Mouse (Mus musculus) adipocyte (in vitro differentiated cells): Measurements from ENCODE around the gene Dop1b.
"Not testable (repeated sequence)": the region's sequence is repeated elsewhere in the genome, so short reads cannot be mapped to it uniquely, and the experiment has no call there.

ENCODE experiments used
- DNase-seq: peaks from one replicate; pipeline ENCODE4 v3.0.0-alpha.2; 2016; ENCODE audit warnings: low spot score

Gene Dop1b

DNA sequence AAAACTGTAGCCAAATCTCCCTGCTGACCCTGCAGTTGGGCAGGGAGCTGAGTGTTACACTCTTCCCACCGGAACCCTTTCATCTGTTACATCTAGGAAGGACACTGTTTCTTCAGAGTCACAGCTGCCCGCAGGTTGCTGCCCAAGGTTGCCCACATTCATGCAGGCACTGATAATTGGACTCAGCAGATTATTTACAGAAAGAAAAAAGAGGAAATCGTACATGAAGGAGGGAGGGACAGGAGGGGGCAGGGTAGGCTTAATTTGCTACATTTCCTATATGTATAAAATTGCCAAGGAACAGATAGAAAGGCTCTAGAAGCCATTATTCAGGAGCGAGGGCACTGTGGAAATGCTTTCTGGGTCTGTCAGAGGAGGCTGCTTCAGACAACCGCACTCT, 44.9 kb downstream of the Dop1b start:
- DNase-seq = no peak

DNA sequence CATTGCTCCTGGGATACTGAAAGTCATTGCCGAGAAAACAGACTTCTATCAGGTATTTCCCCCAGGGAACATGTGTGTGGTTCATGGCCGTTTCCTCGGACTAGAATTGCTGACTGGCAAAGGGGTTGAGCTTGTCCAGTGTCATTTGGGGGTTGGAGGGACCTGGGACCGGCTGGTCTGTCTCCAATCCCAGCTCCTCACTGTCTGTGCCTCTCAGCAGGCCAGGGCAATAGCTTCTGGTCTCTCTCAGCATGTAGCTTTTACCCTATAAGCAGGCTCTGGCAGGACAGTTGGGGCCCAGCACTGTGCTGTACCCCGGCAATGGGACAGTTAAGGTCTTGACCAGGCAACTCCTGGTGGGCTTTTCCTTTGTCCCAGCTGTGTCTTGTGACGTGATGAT, 51.7 kb downstream of the Dop1b start:
- no peak for DNase-seq

- peak; percentile 14 for DNase-seq
These were observed 52.9 kb downstream of the Dop1b start for GRCm38 (mm10) chr16:93764597-93764996.

GRCm38 (mm10) chr16:93766956-93767355, 55.3 kb downstream of the Dop1b start:
- peak; percentile 74 for DNase-seq

GRCm38 (mm10) chr16:93767548-93767947, 55.8 kb downstream of the Dop1b start:
- DNase-seq = no peak

- DNase-seq = no peak
These were observed 57.9 kb downstream of the Dop1b start for GRCm38 (mm10) chr16:93769621-93770020.

DNA sequence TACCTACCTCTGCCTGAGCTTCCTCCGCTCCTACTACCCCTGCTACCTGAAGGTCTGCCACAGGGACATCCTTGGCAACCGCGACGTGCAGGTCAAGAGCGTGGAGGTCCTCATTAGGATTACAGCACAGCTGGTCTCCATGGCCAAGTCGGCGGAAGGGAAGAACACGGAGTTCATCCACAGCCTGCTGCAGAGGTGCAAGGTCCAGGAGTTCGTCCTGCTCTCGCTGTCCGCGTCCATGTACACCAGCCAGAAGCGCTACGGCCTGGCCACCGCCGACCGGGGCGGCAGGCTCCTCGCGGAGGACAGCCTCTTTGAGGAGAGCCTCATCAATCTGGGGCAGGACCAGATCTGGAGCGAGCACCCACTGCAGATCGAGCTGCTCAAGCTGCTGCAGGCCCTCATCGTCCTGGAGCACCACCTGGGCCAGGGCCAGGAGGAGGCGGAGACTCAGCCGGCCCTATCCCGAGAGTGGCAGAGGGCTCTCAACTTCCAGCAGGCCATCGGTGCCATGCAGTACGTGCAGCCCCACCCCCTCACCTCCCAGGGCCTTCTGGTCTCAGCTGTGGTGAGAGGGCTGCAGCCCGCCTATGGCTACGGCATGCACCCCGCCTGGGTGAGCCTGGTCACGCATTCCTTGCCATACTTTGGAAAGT, 58.7 kb downstream of the Dop1b start:
- DNase-seq = no peak

DNA sequence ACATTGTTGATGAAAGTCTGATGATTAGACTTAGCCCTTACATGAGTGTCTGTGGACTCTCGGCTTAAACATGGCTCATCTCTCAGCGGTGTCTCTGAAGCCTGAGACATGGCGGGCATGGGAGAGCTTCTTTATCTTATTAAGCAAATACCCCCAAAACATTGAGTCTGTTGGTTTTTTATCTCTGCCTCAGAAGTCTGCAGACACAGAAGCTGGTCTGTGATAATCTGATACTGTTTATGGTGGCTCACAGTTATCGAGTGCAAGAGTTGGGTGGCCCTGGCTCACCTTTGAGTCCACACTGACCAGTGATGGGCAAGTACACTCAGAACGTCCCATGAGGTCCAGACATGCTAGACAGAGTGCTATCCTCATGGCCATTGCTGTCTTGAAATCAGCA, 63.0 kb downstream of the Dop1b start:
- no peak for DNase-seq

DNA sequence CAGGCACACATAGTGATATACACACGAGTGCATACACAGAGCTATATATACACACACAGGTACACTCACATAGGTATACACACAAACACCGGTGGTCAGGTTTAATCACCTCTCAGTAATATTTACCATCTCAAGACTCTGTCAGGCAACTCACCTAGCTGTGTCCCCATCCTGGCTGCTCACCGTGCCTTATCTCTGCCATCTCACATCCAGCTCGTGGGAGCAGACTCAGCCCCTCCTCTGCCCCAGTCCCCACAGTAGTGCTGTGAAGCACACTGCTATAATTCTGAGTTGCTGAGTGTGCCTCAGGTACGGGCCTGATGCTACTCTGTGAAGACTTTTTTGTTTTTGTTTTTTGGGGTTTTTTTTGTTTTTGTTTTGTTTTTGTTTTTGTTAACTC, 64.8 kb downstream of the Dop1b start:
- DNase-seq = no peak

- DNase-seq = no peak
These were observed 65.7 kb downstream of the Dop1b start for GRCm38 (mm10) chr16:93777247-93777999.

- not testable (repeated sequence) for DNase-seq
These were observed 66.7 kb downstream of the Dop1b start for GRCm38 (mm10) chr16:93778393-93778792.

DNA sequence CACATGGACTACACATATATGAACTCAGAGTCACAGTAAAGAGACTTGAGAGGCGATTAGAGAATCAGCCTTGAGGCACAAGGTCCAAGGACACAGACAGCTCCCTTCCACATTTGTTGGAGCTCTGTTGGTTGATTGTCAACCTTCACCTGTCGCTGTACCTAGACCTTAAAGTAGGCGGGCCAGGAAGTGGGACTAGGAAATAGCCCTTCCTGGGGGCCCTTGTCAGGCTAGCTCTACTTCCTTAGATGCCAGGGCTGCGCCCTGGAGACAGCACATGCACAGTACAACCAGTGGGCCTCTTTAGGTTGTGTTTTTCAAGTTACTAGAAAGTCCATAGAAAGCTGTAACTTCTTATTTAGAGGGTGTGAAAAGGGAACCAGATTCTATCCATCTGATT, 67.8 kb downstream of the Dop1b start:
- DNase-seq = no peak

DNA sequence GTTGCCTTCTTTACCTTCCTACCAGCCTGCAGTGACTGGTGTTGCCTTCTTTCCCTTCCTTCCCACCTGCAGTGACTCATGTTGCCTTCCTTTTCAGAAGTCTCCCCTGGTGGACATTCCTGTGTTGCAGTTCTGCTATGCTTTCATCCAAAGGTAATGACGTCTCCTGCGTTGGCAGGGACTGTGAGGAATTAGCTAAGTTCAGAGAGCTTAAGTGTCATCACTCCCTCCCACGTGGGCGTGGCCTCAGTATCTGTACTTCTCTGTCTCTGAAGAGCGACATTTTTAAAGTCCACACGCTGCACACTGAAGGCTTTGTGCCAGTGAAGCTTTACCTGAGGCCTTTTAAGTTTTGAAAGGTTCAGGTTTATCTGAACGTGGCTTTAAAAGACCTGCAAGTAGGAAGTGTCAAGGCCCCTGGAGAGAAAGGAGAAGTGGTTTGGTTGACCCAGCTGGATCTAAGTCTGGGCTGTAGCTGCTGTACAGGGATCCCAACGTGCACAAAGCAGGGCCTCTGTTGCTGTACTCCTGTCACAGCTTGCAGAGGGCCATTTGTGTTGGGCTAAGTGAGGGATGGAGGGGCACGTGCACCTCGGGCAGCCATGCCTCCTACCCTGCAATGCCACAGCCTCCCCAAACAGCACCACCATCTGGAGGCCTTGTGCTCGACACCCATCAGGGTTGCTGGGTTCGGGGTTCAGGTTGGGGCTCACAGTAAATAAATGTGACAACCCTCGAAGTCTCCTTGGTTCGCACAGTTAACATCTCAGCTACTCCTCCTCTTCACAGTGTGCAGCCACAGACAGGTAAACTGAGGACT, 69.2 kb downstream of the Dop1b start:
- DNase-seq = no peak

DNA sequence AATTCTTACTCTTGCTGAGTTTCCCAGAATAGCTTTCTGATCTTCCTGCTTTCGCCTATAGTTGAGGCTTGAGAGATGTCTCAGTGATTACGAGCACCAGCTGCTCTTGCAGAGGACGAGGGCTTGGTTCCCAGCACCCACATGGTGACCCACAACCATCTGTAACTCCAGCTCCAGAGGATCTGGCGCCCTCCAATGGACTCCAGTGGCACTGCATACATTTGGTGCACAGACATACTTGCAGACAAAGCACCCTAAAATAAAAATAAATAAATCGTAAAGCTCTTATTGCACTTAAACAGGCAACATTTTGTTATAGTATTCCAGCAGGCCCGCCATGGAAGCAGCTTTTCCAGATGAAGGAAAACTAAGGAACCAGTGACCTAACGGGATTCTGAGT, 72.5 kb downstream of the Dop1b start:
- DNase-seq = no peak

DNA sequence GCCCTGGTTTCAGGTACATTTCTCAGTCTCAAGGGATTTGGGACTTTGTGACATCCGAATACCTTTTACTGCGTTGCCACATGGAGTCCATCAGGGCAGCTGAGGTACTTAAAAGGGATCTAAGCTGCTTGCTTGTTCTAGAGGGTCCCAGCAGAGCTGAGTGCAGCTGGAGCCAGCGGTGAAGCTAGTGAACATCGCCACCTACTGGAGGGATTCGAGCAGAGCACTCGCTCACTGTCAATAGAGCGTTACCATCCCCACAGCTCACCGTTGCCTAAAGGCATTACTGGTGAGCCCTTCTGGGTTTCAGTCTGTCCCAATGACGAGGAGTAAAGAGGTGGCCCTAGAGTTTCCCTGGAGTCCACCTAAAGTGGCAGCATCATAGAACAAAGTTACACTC, 74.1 kb downstream of the Dop1b start:
- DNase-seq = peak; percentile 42

- DNase-seq = no peak
These were observed 76.7 kb downstream of the Dop1b start for GRCm38 (mm10) chr16:93788388-93788787.

GRCm38 (mm10) chr16:93788881-93789280, 77.2 kb downstream of the Dop1b start:
- no peak for DNase-seq

GRCm38 (mm10) chr16:93789971-93790755, 78.5 kb downstream of the Dop1b start:
- DNase-seq = no peak

DNA sequence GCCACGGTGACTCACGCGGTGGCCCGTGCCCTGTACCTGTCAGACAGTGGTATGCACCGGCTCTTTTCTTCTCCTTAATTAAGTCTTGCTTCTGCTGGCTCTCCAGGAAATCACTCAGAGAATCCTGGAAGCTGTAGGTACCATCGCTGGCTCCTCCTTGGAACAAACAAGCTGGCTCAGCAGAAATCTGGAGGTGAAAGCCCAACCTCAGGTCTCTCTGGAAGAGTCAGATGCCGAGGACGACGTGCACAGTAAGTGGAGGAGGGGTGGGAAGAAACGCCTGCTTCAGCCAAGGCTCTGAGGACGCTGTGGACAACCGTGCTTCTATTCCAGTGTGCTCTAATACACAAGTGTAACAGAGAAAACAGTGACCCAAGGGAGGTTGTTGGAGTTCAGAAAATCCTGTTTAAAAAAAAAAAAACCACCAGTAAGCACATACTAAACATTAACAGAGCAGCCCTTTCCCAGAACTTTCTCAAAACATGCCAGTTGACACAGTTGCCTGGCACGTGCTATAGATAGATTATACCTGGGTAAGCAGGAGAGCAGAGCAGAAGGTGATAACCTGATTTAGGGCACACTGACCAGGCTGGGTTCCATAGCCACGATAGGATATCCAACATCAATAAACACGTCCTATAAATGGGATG, 81.4 kb downstream of the Dop1b start:
- DNase-seq = no peak

DNA sequence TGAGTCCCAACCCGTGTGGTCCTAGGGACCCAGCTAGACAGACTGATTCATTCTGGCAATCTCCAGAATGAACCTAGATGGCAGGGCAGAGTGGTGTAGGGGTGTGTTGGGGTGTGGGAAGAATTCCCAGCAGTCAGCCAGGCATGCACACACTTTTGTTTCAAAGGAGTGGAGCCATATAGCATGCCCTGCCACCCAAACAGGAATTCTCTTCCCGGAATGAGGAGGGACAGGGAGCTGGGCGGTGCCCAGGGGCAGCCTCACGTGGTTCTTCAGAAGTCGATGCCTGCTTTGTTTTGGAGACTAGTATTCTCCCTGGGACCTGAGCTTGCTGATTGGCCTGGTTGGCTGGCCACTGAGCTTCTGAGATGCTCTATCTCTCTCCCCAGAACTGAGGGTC, 83.1 kb downstream of the Dop1b start:
- DNase-seq = no peak

DNA sequence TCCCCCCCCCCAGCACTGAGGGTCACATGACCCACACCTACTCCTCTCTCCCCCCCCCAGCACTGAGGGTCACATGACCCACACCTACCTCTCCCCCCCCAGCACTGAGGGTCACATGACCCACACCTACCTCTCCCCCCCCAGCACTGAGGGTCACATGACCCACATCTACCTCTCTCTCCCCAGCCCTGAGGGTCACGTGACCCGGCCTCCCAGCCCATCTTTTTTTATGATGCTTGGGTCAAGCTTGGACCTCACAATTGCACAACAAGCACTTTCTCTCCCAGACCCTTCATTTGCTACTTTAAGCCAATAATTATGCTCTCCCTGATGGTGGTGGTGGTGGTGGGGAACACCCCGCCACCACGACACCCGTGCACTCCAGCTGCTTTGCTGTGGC, 83.7 kb downstream of the Dop1b start:
- no peak for DNase-seq
